Mouse (Mus musculus) inflammation-experienced regulatory T-cells (primary cell): ENCODE data around the gene Akt2. TPM values are rescaled to one million over a fixed set of nuclear protein-coding genes. Genes with fewer than 3 reads are reported as not detected.

Experiments used
- polyA plus RNA-seq, 2 experiments: library from polyadenylated mRNA; unstranded; fragments of 100-300 nt; shearing (Covaris generic); gene quantifications; one replicate each; pipeline ENCODE4 v1.2.1; 2017

Gene Akt2
- 10 to 100 TPM; 74.8 to 82.4 TPM for polyA plus RNA-seq

GRCm38 (mm10) chr7:27591266-27592216 lies at the start of gene Akt2:
Gene Akt2, plus strand, starts transcription at chr7:27591552.

GRCm38 (mm10) chr7:27552931-27553513 lies 38.3 kb upstream of the Akt2 start, which contains the start of the genes Pld3 and 2310022A10Rik:
Gene Pld3, minus strand, starts transcription at chr7:27553218.
Gene 2310022A10Rik, plus strand, starts transcription at chr7:27553233.

GRCm38 (mm10) chr7:27653681-27654437 lies 62.5 kb downstream of the Akt2 start, which contains the start of gene Ttc9b:
Gene Ttc9b, plus strand, starts transcription at chr7:27653915.

GRCm38 (mm10) chr7:27674522-27675221 lies 83.3 kb downstream of the Akt2 start, which contains the start of gene Map3k10:
Gene Map3k10, minus strand, starts transcription at chr7:27674598.

GRCm38 (mm10) chr7:27688815-27689612 lies 97.7 kb downstream of the Akt2 start, which contains the start of gene Zfp607b:
Gene Zfp607b, plus strand, starts transcription at chr7:27689340.

Other genes with a start within 250 kb of the Akt2 start
- 10 to 100 TPM; 86.4 to 88.1 TPM for gene Shkbp1, start 235.5 kb upstream of the Akt2 start, polyA plus RNA-seq
- gene Gm20479, start 234.1 kb upstream of the Akt2 start, polyA plus RNA-seq, result 1 to 10 TPM in 1 of 2 experiments, not detected in 1; 1.6 TPM
- 1 to 10 TPM in 1 of 2 experiments, under 1 TPM in 1; 0.43 to 1.0 TPM for gene Sptbn4, start 143.9 kb upstream of the Akt2 start, polyA plus RNA-seq
- gene Blvrb, start 143.6 kb upstream of the Akt2 start, polyA plus RNA-seq, result 10 to 100 TPM; 11.2 to 19.1 TPM
- gene Sertad3, start 117.8 kb upstream of the Akt2 start, polyA plus RNA-seq, result 10 to 100 TPM; 40.0 to 41.1 TPM
- gene Sertad1, start 104.6 kb upstream of the Akt2 start, polyA plus RNA-seq, result 10 to 100 TPM; 52.4 to 79.0 TPM
- 1 to 10 TPM in 1 of 2 experiments, under 1 TPM in 1; 0.34 to 2.8 TPM for gene Prx, start 92.2 kb upstream of the Akt2 start, polyA plus RNA-seq
- gene Hipk4, start 68.3 kb upstream of the Akt2 start, polyA plus RNA-seq, result under 1 TPM; 0.28 to 0.34 TPM
- 100 to 1,000 TPM; 159 to 211 TPM for gene Pld3, start 38.3 kb upstream of the Akt2 start, polyA plus RNA-seq
- gene 2310022A10Rik, start 38.3 kb upstream of the Akt2 start, polyA plus RNA-seq, result 10 to 100 TPM; 20.4 to 28.8 TPM
- under 1 TPM in 1 of 2 experiments, not detected in 1; 0.53 TPM for gene Ttc9b, start 62.4 kb downstream of the Akt2 start, polyA plus RNA-seq
- 10 to 100 TPM; 15.6 to 22.0 TPM for gene Map3k10, start 83.0 kb downstream of the Akt2 start, polyA plus RNA-seq
- gene Zfp607b, start 97.8 kb downstream of the Akt2 start, polyA plus RNA-seq, result 1 to 10 TPM; 4.7 to 6.7 TPM
- gene Zfp60, start 139.8 kb downstream of the Akt2 start, polyA plus RNA-seq, result 10 to 100 TPM; 13.8 to 22.1 TPM
- gene Zfp626, start 215.6 kb downstream of the Akt2 start, polyA plus RNA-seq, result 1 to 10 TPM; 2.4 to 5.6 TPM
- gene Zfp59, start 247.1 kb downstream of the Akt2 start, polyA plus RNA-seq, result 1 to 10 TPM; 7.5 to 9.3 TPM